Mouse (Mus musculus): ENCODE data around the gene Acss2. TPM values are rescaled to one million over a fixed set of nuclear protein-coding genes. Genes with fewer than 3 reads are reported as not detected.
A peak's percentile ranks its signal among the peaks of the same experiment; 100 is the strongest.

The Acss2 gene
- total RNA-seq, 2 experiments from 2014 or later: 56.2 to 61.6 TPM

DNA sequence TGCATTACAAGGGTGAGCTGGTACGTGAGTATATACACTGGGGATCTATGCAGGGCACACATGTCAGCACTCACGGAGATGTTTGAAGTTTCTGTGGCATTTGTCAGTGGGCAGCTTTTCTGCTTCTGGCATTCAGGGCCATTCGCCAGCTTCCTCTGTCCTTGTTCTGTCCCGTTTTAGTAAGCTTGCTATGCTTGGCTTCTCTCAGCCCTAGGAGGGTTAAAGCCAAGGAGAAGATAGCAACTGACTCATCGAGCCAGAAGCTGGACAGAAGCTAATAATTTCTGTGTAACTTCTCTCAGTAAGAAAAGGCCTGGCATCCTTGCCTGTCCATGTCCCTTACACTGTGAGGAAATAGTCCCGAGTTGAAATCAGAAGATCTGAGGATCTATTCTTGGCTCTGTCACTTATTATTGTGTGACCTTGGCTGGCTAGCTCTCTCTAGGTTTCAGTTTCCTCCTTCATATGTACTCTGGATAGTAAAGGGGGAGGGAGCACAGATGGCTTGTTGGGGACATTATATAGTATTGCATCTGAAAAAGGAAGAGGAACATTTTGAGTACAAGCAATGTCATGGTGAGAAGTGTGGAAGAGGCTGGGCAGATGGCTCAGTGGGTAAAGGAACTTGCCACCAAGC, 23.2 kb downstream of the Acss2 start:
- no peak for DNase-seq (ENCODE audit: extremely low spot score in 1 of 2, low spot score in 2 of 2)
- no peak for TF ChIP-seq CTCF (IDR thresholded peaks at IDR 0.05)
- Histone ChIP-seq H3K4me3 (no peak overlapping the region), H3K27ac (peak overlapping the region; percentile 26)
- intact Hi-C loops (cut with DNase I): no loop called here

DNA sequence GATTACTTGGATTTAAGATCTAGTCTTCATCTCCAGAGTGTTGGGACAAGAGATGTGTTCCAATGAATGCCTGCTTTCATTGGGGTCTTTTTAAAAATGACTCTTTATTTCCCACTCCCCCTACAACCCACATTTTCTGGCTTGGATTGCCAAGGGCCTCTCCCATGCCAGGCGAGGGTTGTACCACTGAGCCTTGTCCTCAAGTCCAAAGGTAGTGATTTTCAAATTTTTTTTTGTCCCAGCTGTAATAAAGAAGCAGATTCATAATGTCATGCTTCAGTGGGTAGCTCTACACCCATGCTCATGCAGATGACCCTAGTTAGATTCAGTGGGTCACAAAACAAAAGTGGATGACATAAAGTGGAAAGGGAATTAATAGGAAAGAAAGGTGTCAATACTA, 29.2 kb downstream of the Acss2 start:
- no peak overlapping the region for H3K4me3 ChIP-seq
- intact Hi-C loops (cut with DNase I): no loop called here
- no peak for DNase-seq (ENCODE audit: extremely low spot score in 1 of 2, low spot score in 2 of 2)
- no peak for TF ChIP-seq CTCF (IDR thresholded peaks at IDR 0.05)
- no peak overlapping the region for H3K27ac ChIP-seq

GRCm38 (mm10) chr2:155552336-155552735, 34.6 kb downstream of the Acss2 start:
- TF ChIP-seq CTCF (IDR thresholded peaks at IDR 0.05): no peak
- Histone ChIP-seq H3K27ac (no peak overlapping the region), H3K4me3 (no peak overlapping the region)
- intact Hi-C loops (cut with DNase I): no loop called here
- DNase-seq (ENCODE audit: extremely low spot score in 1 of 2, low spot score in 2 of 2): no peak

- Histone ChIP-seq H3K27ac (no peak overlapping the region), H3K4me3 (no peak overlapping the region)
- intact Hi-C loops (cut with DNase I): no loop called here
- DNase-seq (ENCODE audit: extremely low spot score in 1 of 2, low spot score in 2 of 2): no peak
- TF ChIP-seq CTCF (IDR thresholded peaks at IDR 0.05): no peak
Measured at GRCm38 (mm10) chr2:155552949-155553354, 35.2 kb downstream of the Acss2 start.

DNA sequence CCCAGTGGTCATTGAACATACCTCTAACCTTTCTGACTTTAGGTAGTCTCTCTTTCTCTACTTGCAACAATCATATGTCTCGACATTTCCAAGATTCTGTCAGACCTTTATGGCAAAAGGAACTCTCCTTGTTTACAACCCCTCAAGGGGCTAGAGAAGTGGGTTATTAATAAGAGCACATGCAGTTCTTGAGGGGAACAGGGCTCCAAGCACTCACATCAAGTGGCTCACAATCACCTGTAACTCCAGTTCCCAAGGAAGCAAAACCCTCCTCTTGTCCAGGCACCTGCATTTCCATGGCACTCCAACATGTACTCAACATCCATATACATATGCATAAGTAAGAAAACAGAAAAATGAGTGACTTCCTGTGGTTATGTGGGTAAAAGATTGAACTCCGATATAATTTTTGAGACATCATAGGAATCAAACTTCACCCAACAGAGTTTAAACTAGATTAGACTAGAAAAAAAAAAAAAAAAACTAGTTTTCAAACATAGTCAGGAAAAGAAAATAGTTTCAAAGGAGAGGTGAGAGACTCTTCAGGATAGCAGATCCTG, 36.8 kb downstream of the Acss2 start:
- intact Hi-C loops (cut with DNase I): no loop called here
- no peak overlapping the region for H3K27ac ChIP-seq
- DNase-seq (ENCODE audit: extremely low spot score in 1 of 2, low spot score in 2 of 2): no peak
- H3K4me3 ChIP-seq: no peak overlapping the region
- no peak for TF ChIP-seq CTCF (IDR thresholded peaks at IDR 0.05)

GRCm38 (mm10) chr2:155562209-155562608, 44.5 kb downstream of the Acss2 start:
- intact Hi-C loops (cut with DNase I): no loop called here
- no peak for TF ChIP-seq CTCF (IDR thresholded peaks at IDR 0.05)
- Histone ChIP-seq H3K27ac (no peak overlapping the region), H3K4me3 (no peak overlapping the region)
- DNase-seq (ENCODE audit: extremely low spot score in 1 of 2, low spot score in 2 of 2): no peak

DNA sequence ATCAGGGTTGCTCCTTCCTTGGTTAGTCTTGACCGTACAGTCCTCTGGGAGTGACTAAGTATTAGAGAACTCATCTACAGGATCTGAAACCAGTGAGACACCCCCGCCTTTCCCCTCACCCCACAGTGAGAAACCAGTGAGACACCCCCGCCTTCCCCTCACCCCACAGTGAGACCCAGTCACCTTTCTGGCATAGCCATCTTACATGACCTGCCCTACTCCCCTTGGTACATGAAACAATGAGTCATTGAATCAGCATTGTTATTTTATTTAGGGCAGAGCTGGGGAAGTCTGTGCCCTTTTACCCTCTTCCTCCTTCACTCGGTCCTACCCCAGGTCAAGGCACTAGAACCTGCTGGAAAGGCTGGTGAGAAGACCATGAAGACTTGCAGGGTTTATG, 45.2 kb downstream of the Acss2 start:
- Histone ChIP-seq H3K27ac (no peak overlapping the region), H3K4me3 (no peak overlapping the region)
- no peak for DNase-seq (ENCODE audit: extremely low spot score in 1 of 2, low spot score in 2 of 2)
- intact Hi-C loops (cut with DNase I): no loop called here
- TF ChIP-seq CTCF (IDR thresholded peaks at IDR 0.05): no peak

DNA sequence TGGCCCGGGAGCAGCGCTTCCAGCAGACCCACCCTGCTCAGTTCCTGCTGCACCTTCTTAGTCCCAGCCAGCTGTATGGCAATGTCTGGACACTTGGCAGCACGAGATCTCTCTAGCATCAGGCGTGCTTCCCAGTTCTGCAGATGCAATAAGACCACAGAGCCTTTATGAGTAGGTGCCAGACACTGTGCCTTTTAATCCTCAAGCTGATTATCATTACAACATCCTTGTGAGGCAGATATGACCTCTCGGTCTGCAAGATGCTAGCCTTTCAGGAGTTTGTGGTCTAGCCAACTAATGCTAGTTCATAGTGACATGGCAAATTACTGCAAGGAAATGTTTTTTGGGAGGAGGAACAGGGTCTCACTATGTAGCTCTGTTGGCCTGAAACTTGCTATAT, 50.0 kb downstream of the Acss2 start:
- no peak for TF ChIP-seq CTCF (IDR thresholded peaks at IDR 0.05)
- H3K27ac ChIP-seq: no peak overlapping the region
- intact Hi-C loops (cut with DNase I): no loop called here
- no peak for DNase-seq (ENCODE audit: extremely low spot score in 1 of 2, low spot score in 2 of 2)
- H3K4me3 ChIP-seq: no peak overlapping the region

GRCm38 (mm10) chr2:155569223-155569807, 51.6 kb downstream of the Acss2 start:
- H3K27ac ChIP-seq: no peak overlapping the region
- no peak overlapping the region for H3K4me3 ChIP-seq
- intact Hi-C loops (cut with DNase I): no loop called here
- TF ChIP-seq CTCF (IDR thresholded peaks at IDR 0.05): no peak
- DNase-seq (ENCODE audit: extremely low spot score in 1 of 2, low spot score in 2 of 2): no peak

DNA sequence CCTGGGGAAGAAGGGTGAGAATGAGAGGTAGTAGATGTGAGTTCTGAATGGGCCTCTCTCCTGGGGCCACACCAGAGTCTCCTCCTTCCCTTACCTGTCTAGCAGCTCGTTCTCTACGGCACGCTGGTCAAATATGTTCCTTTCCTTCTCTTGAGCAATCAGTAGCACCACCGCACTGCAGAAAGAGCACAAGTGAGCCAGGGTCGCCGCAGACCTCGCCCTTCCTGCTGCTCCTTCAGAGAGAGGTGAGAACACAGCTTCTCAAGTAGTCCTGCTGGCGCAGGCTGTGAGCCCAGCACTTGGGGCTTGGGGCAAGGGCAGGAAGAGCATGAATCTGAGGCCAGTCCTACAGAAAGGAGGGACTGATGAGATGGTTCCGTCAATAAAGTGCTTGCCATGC, 55.3 kb downstream of the Acss2 start:
- no peak for DNase-seq (ENCODE audit: extremely low spot score in 1 of 2, low spot score in 2 of 2)
- no peak for TF ChIP-seq CTCF (IDR thresholded peaks at IDR 0.05)
- intact Hi-C loops (cut with DNase I): no loop called here
- H3K27ac ChIP-seq: no peak overlapping the region
- H3K4me3 ChIP-seq: no peak overlapping the region

GRCm38 (mm10) chr2:155573996-155574395, 56.2 kb downstream of the Acss2 start:
- Histone ChIP-seq H3K4me3 (no peak overlapping the region), H3K27ac (no peak overlapping the region)
- no peak for TF ChIP-seq CTCF (IDR thresholded peaks at IDR 0.05)
- intact Hi-C loops (cut with DNase I): no loop called here
- no peak for DNase-seq (ENCODE audit: extremely low spot score in 1 of 2, low spot score in 2 of 2)

GRCm38 (mm10) chr2:155574700-155575099, 57.0 kb downstream of the Acss2 start:
- intact Hi-C loops (cut with DNase I): no loop called here
- peak in 1 of 2 experiments; percentile 15 for DNase-seq (ENCODE audit: extremely low spot score in 1 of 2, low spot score in 2 of 2)
- Histone ChIP-seq H3K27ac (no peak overlapping the region; the same call in 1 of the 2 replicates), H3K4me3 (no peak overlapping the region)
- TF ChIP-seq CTCF (IDR thresholded peaks at IDR 0.05): no peak; the same call in none of the 2 replicates

DNA sequence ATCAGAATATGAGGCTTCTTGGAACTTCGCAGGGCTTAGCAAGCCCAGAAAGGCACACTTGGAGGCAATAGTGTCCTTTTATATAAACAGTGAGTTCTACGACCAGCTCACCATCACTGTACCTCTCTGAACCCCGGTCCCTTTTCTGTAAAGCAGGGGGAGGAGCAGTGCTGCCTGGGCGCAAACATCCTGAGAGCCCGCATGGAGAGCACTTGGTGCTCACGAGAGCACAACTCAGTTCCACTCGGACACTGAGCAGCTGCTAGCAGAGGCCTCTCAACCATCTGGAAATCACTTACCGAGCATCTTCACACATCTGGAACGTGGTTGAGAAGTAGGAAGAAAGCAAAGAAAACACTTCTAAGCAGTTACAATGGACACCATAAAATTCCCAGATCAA, 58.9 kb downstream of the Acss2 start:
- no peak overlapping the region for H3K27ac ChIP-seq
- TF ChIP-seq CTCF (IDR thresholded peaks at IDR 0.05): no peak
- intact Hi-C loops (cut with DNase I): no loop called here
- DNase-seq (ENCODE audit: extremely low spot score in 1 of 2, low spot score in 2 of 2): no peak
- H3K4me3 ChIP-seq: no peak overlapping the region

All from left cerebral cortex, adult 2 months (tissue).